Comparison of ENCODE assay signal across 12 mouse cellular contexts in genomic region chr7:34876787-34877186, GRCm38 (mm10). TPM values are rescaled to one million over a fixed set of nuclear protein-coding genes. Genes with fewer than 3 reads are reported as not detected.
DNase-seq lines count a peak whose midpoint lies in the region; ATAC-seq and TF ChIP-seq lines count a peak whose summit lies in the region.
"Had no signal": no experiment of that assay in that cellular context is flagged by ENCODE, and none has a peak within 500 bp of the region (broad histone marks: within the 10 kb centered on the region; RNA-seq: fewer than 3 reads in every experiment).

No protein-coding gene starts in this region.

- no peaks in the 10 kb centered on the region for H3K9me3 ChIP-seq in liver, embryonic 11.5 days (ENCODE audit: control insufficient read depth, low read length)
- H3K9me3 ChIP-seq: hindbrain, embryonic 13.5 days; midbrain, embryonic 10.5 days; neural tube, embryonic 13.5 days had no signal

- peak; percentile 56 for TF ChIP-seq CTCF in liver, adult 2 months (IDR thresholded peaks at IDR 0.05; ENCODE audit: low read depth, low read length)
- no peak for TF ChIP-seq CTCF in left cerebral cortex, adult 2 months (IDR thresholded peaks at IDR 0.05)

- H3K79me2 ChIP-seq in liver, adult 2 months (ENCODE audit: control insufficient read depth, insufficient read depth, low read length), result no peaks in the 10 kb centered on the region

- peak; percentile 17 for DNase-seq in liver, adult 2 months (ENCODE audit: extremely low read depth, low read depth, low spot score)
- DNase-seq in liver, embryonic 11.5 days (ENCODE audit: low spot score), result no peak
- DNase-seq in ES-CJ7 (ENCODE audit: low read depth, low spot score), result peak; percentile 77
- DNase-seq in kidney, postnatal 25 days, result peak; percentile 63 to 71
- DNase-seq in lung, postnatal 4 days, result peak; percentile 26 to 29
- DNase-seq in retina, postnatal 1 day, result no peak
- no peak for DNase-seq in left cerebral cortex, adult 2 months (ENCODE audit: extremely low spot score in 1 of 2, low spot score in 2 of 2)
- no peak for DNase-seq in frontal cortex, postnatal 14 days (ENCODE audit: low spot score in 2 of 2)
- DNase-seq: heart, adult 2 months had no signal

- H3K27ac ChIP-seq in liver, adult 2 months (replicated peaks; ENCODE audit: insufficient read depth, low read depth, low read length), result no peak overlapping the region
- H3K27ac ChIP-seq in liver, embryonic 11.5 days (ENCODE audit: low read depth, low read length), result no peak overlapping the region
- no peak overlapping the region for H3K27ac ChIP-seq in left cerebral cortex, adult 2 months
- H3K27ac ChIP-seq: heart, adult 2 months; hindbrain, embryonic 13.5 days; midbrain, embryonic 10.5 days; neural tube, embryonic 13.5 days had no signal

- WGBS in liver, adult 2 months, result 37% methylated on average over 7 of the region's 7 CpGs
- 52% methylated on average over 7 of the region's 7 CpGs for WGBS in liver, embryonic 11.5 days

- H3K36me3 ChIP-seq in liver, adult 2 months (ENCODE audit: control insufficient read depth, insufficient read depth, low read length), result no peaks in the 10 kb centered on the region
- H3K36me3 ChIP-seq in liver, embryonic 11.5 days (ENCODE audit: control insufficient read depth, insufficient read depth, low read length), result no peaks in the 10 kb centered on the region
- H3K36me3 ChIP-seq: hindbrain, embryonic 13.5 days; midbrain, embryonic 10.5 days; neural tube, embryonic 13.5 days had no signal

- no peaks in the 10 kb centered on the region for H3K27me3 ChIP-seq in liver, adult 2 months (ENCODE audit: control insufficient read depth, insufficient read depth, low read length)
- no peaks in the 10 kb centered on the region for H3K27me3 ChIP-seq in liver, embryonic 11.5 days (replicated peaks; ENCODE audit: control insufficient read depth, insufficient read depth, low read length)
- H3K27me3 ChIP-seq: hindbrain, embryonic 13.5 days; neural tube, embryonic 13.5 days had no signal

- no peak overlapping the region for H3K4me2 ChIP-seq in liver, embryonic 11.5 days
- H3K4me2 ChIP-seq: hindbrain, embryonic 13.5 days; neural tube, embryonic 13.5 days had no signal

- no peak overlapping the region for H3K4me3 ChIP-seq in liver, adult 2 months (ENCODE audit: insufficient read depth, low read depth, low read length)
- no peak overlapping the region for H3K4me3 ChIP-seq in liver, embryonic 11.5 days (ENCODE audit: low read depth, low read length)
- H3K4me3 ChIP-seq in left cerebral cortex, adult 2 months, result no peak overlapping the region
- H3K4me3 ChIP-seq: heart, adult 2 months; hindbrain, embryonic 13.5 days; midbrain, embryonic 10.5 days; neural tube, embryonic 13.5 days had no signal

- TF ChIP-seq POLR2A in liver, adult 2 months (IDR thresholded peaks at IDR 0.05; ENCODE audit: extremely low read depth, insufficient read depth, low read length), result no peak

- no peak for ATAC-seq in liver, embryonic 11.5 days (replicated peaks; ENCODE audit: low FRiP score)

- intact Hi-C loops in left cerebral cortex, adult 2 months (cut with DNase I), result no loop called here

- H3K9ac ChIP-seq in liver, adult 2 months (ENCODE audit: low read depth, low read length), result no peak overlapping the region
- no peak overlapping the region for H3K9ac ChIP-seq in liver, embryonic 11.5 days (ENCODE audit: low read depth, low read length)
- H3K9ac ChIP-seq: hindbrain, embryonic 13.5 days; neural tube, embryonic 13.5 days had no signal

- no peaks in the 10 kb centered on the region for H3K4me1 ChIP-seq in liver, adult 2 months (ENCODE audit: control insufficient read depth, insufficient read depth, low read length)
- no peaks in the 10 kb centered on the region for H3K4me1 ChIP-seq in liver, embryonic 11.5 days (replicated peaks; ENCODE audit: control insufficient read depth, insufficient read depth, low read length)
- H3K4me1 ChIP-seq: midbrain, embryonic 10.5 days; neural tube, embryonic 13.5 days had no signal

RNA-seq across cellular contexts. Expression of gene Pepd, which starts 35.4 kb away (rescaled TPM):
- 63.4 and 71.9 TPM in 2 replicates for total RNA-seq in liver, adult 2 months (2014; rRNA removed)
- polyA plus RNA-seq in liver, adult 2 months (2012; rRNA removed), result 71.9 and 76.2 TPM in 2 replicates
- 53.4 and 55.7 TPM in 2 replicates for polyA plus RNA-seq in liver, embryonic 11.5 days (2014; fragmentation: Nextera tagmentation; extraction: Ambion mirVana)
- total RNA-seq in left cerebral cortex, adult 2 months (2021), result 10 to 100 TPM; 28.9 to 30.1 TPM

Comparison
In these comparisons a context has a peak if more than half of its experiments do, and no peak if none do; other contexts are left out.
1. DNase-seq: peak in liver, adult 2 months (single experiment), ES-CJ7 (single experiment), kidney, postnatal 25 days (2 of 2) and lung, postnatal 4 days (2 of 2); none in liver, embryonic 11.5 days (single experiment), retina, postnatal 1 day (single experiment), left cerebral cortex, adult 2 months (0 of 2) and frontal cortex, postnatal 14 days (0 of 2).